Mouse (Mus musculus) hindbrain, embryonic 11.5 days (tissue): ENCODE results near the gene Dusp11. TPM values are rescaled to one million over a fixed set of nuclear protein-coding genes. Genes with fewer than 3 reads are reported as not detected.
"Not testable (repeated sequence)": the region's sequence is repeated elsewhere in the genome, so short reads cannot be mapped to it uniquely, and the experiment has no call there.

Source experiments
- ATAC-seq: fragments of 200-750 bp; cut with Nextera tagmentation; 2 replicates; pipeline ENCODE4 v1.8.0; 2017; ENCODE audit warnings: mild to moderate bottlenecking, moderate TSS enrichment, moderate library complexity; ENCODE audit not compliant: low FRiP score
- DNase-seq: peaks from one replicate; pipeline ENCODE4 v3.0.0-alpha.2; 2015; ENCODE audit warnings: low spot score
- H3K27ac ChIP-seq: fragments of 300-500 bp; sonication (generic); 2 replicates; pipeline ENCODE4 v1.5.1; 2014; ENCODE audit warnings: mild to moderate bottlenecking, low read depth, low read length
- H3K27me3 ChIP-seq: fragments of 300-500 bp; sonication (generic); 2 replicates; pipeline ENCODE4 v1.6.1; 2014; ENCODE audit warnings: mild to moderate bottlenecking, low read length, moderate library complexity, mixed read lengths; ENCODE audit not compliant: control insufficient read depth, insufficient read depth
- H3K36me3 ChIP-seq: fragments of 300-500 bp; sonication (generic); 2 replicates; pipeline ENCODE4 v1.6.1; 2014; ENCODE audit warnings: mild to moderate bottlenecking, low read length, moderate library complexity, mixed read lengths; ENCODE audit not compliant: control insufficient read depth, insufficient read depth
- H3K4me1 ChIP-seq: fragments of 300-500 bp; sonication (generic); replicated peaks from 2 replicates; pipeline ENCODE4 v1.6.1; 2014; ENCODE audit warnings: low read length, mixed read lengths; ENCODE audit not compliant: control insufficient read depth, insufficient read depth
- H3K4me2 ChIP-seq: fragments of 300-500 bp; sonication (generic); replicated peaks from 2 replicates; pipeline ENCODE4 v1.6.1; 2014; ENCODE audit warnings: mild to moderate bottlenecking, low read depth, low read length
- H3K4me3 ChIP-seq: fragments of 300-500 bp; sonication (generic); 2 replicates; pipeline ENCODE4 v1.5.1; 2014; ENCODE audit warnings: low read depth, low read length
- H3K9ac ChIP-seq: fragments of 300-500 bp; sonication (generic); 2 replicates; pipeline ENCODE4 v1.6.1; 2014; ENCODE audit warnings: low read depth, low read length
- H3K9me3 ChIP-seq: fragments of 300-500 bp; sonication (generic); 2 replicates; pipeline ENCODE4 v1.6.1; 2016; ENCODE audit warnings: low read length; ENCODE audit not compliant: control insufficient read depth
- WGBS: fragments of 180-500 bp; shearing (Covaris S2); extraction: QIAGEN DNeasy Blood & Tissue Kit; methylation state at CpG from one replicate; pipeline ENCODE4 v1.1.7; 2014; 5-methylcytosine and 5-hydroxymethylcytosine counted together
- polyA plus RNA-seq: library from polyadenylated mRNA; unstranded; fragments of >200 nt; fragmentation: Nextera tagmentation; extraction: Ambion mirVana; gene quantifications from 2 replicates; pipeline ENCODE4 v1.2.1, GENCODE M21; 2014

Gene Dusp11
- polyA plus RNA-seq, 1 experiment from 2014 or later = 54.3 TPM

DNA sequence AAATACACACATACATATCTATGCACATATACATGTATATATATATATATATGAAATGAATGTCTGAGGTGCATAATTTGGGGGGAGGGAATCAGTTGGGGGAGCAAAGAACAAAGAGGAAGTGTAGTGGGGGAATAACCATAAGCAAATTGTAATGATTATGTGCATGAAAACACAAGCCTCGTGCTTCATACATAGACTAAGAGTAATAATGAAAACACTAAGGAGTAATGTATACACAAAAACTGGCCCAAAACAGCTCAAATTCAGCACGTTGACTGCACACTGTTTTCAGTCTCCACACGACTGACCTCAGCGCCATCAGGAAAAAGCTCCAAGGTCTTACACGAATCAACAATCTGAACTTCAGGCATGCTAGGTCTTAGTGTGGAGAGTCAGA, 14.8 kb upstream of the Dusp11 start:
- ATAC-seq = no peak
- Histone ChIP-seq H3K4me3 (no peak overlapping the region), H3K4me2 (no peak overlapping the region), H3K9ac (no peak overlapping the region), H3K36me3 (no peaks in the 10 kb centered on the region), H3K4me1 (no peaks in the 10 kb centered on the region), H3K27ac (no peak overlapping the region), H3K27me3 (no peaks in the 10 kb centered on the region), H3K9me3 (no peaks in the 10 kb centered on the region)
- DNase-seq = no peak
- 93% methylated on average over 5 of the region's 5 CpGs for WGBS

DNA sequence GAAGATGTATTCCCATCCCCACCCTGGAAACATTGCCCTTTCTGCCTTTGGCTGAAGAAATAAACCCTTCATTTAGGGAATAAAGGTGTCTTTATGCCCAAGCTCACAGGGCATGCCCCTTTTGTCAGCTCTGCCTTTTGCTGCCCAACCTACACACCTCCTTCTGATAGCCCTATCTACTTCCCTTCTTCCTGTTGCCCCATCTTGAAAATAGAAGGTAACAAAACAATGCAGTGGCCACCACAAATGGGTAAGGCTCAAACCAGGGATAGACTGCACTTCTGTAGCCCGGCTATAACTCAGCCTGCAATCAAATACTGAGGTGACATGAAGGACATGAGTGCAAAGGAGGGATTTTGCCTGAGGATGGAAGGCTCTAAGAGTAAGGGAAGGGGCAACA, 14.3 kb upstream of the Dusp11 start:
- Histone ChIP-seq H3K9me3 (no peaks in the 10 kb centered on the region), H3K4me1 (no peaks in the 10 kb centered on the region), H3K9ac (no peak overlapping the region), H3K27ac (no peak overlapping the region), H3K4me2 (no peak overlapping the region), H3K4me3 (no peak overlapping the region), H3K36me3 (no peaks in the 10 kb centered on the region), H3K27me3 (no peaks in the 10 kb centered on the region)
- DNase-seq (no peak), ATAC-seq (no peak)
- 83% methylated on average over 1 of the region's 1 CpGs for WGBS

DNA sequence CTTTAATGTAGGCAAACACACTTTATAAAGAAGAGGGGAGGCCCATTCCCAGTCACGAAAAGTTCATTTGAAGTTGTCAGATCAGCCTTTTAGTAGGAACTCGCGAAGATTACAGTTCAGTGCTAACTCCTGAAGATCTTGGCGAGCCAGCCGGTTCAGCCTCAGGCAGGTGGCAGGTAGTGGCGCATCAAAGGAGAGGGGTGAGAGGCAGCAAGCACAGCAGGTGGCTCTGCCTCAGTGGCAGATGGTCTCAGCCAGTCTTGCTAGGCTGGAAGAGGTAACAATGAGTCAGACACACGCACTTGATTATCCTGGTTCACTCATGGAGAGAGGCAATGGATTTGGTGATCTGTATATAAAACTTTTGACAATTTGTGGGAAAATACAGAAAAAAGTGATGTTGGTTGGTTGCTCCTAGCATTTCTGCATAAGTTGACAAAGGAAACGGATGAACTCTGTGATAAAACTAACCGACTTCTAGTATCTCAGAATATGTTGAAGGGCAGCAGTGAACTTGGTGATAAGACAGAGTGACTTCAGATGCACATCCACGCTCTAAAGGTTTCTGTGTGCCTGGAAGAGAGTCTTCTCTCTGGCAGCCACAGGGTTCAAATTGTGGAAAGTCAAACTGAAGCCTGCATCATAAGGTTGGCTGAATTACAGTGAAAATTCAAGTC, 13.6 kb upstream of the Dusp11 start:
- Histone ChIP-seq H3K9ac (no peak overlapping the region), H3K27me3 (no peaks in the 10 kb centered on the region), H3K9me3 (no peaks in the 10 kb centered on the region), H3K27ac (no peak overlapping the region), H3K4me1 (no peaks in the 10 kb centered on the region), H3K36me3 (no peaks in the 10 kb centered on the region), H3K4me3 (no peak overlapping the region), H3K4me2 (no peak overlapping the region)
- DNase-seq = no peak
- ATAC-seq = no peak
- 60% methylated on average over 10 of the region's 10 CpGs for WGBS

DNA sequence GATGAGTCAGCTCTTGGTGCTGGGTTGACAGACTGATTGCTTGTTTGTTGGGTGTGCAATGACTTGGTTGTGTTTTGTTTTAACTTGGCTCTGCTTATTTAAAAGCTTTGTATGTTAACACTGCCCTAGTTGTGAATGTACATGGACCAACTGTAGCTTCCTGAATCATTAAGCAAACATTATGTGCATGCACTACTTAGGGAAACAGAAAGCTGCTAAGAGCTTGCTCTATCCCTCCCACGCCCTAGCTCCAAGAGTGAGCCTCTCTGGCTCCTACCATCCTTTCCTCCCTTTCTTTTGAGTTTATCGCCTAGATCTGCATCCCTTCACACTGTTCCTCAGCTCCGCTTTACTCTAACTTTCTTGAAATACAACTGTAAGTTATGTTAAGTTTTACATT, 11.9 kb upstream of the Dusp11 start:
- H3K9ac ChIP-seq = no peak overlapping the region
- WGBS = 91% methylated on average over 3 of the region's 3 CpGs
- H3K4me2 ChIP-seq = no peak overlapping the region
- DNase-seq (no peak), ATAC-seq (no peak)
- no peak overlapping the region for H3K27ac ChIP-seq
- H3K36me3 ChIP-seq = no peaks in the 10 kb centered on the region
- H3K4me1 ChIP-seq = no peaks in the 10 kb centered on the region
- H3K27me3 ChIP-seq = no peaks in the 10 kb centered on the region
- H3K4me3 ChIP-seq = no peak overlapping the region
- H3K9me3 ChIP-seq = no peaks in the 10 kb centered on the region

DNA sequence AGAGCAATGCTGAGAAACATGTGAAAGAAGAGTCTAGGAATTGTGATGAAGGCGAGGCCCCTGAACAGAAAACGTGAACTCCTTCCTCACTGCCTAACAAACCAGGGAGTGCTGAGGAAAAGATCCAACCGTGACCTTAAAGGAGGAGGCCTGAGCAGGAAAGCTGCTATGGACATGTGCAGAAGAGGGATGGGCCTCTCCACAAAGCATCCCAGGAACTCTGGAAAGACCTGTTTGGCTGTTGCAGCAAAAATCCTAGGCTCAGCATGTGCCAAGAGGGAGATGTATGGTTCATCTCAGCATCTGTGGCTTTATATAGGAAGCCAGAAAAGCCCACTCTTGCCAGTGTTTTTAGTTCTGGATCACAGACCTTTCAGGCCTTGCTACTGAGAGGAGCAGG, 11.2 kb upstream of the Dusp11 start:
- no peak overlapping the region for H3K9ac ChIP-seq
- no peaks in the 10 kb centered on the region for H3K9me3 ChIP-seq
- no peak overlapping the region for H3K27ac ChIP-seq
- no peaks in the 10 kb centered on the region for H3K27me3 ChIP-seq
- 85% methylated on average over 3 of the region's 3 CpGs for WGBS
- H3K36me3 ChIP-seq = no peaks in the 10 kb centered on the region
- H3K4me2 ChIP-seq = no peak overlapping the region
- ATAC-seq (no peak), DNase-seq (no peak)
- no peaks in the 10 kb centered on the region for H3K4me1 ChIP-seq
- H3K4me3 ChIP-seq = no peak overlapping the region

DNA sequence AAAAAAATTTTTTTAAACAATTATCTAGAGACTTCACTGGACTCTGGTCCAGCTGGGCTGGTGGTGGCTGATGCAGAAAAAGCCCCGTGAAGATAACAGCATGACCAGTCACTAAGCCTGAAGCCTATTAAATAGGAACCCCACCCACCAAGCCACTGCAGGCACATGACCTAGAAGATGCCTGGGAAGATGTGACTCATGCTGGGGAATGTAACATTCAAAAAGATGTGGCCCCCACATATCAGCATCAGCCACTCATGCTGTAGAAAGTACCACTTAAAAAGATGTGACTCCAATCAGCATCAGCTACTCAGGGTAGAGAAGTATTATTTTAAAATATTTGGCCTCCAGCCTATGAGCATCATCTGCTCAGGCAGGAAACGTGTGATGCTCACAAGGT, 8.4 kb upstream of the Dusp11 start:
- Histone ChIP-seq H3K27me3 (no peaks in the 10 kb centered on the region), H3K27ac (no peak overlapping the region), H3K36me3 (no peaks in the 10 kb centered on the region), H3K4me2 (no peak overlapping the region), H3K9ac (no peak overlapping the region), H3K4me1 (no peaks in the 10 kb centered on the region), H3K9me3 (no peaks in the 10 kb centered on the region), H3K4me3 (no peak overlapping the region)
- no peak for ATAC-seq
- no peak for DNase-seq
- 75% methylated on average over 2 of the region's 2 CpGs for WGBS

DNA sequence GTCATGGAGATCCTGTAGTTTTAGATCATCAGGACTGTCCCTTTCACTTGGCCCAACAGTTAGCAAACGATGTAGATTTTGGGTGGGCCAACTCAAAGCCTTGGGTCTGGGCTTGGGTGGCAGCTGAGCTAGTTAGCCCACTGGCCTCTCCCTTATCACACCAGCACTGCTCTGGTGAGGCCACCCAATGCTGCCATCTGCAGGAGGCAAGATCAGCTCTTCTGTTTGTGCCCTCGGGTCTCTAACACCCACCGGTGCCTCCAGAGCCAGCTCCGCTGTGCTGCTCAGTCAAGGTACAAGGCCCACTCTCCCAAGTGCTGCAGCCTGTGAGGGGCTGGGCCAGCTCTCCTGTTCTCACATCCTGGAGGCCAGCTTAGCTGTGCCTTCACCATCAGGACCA, 5.2 kb upstream of the Dusp11 start:
- H3K9ac ChIP-seq = no peak overlapping the region
- 85% methylated on average over 4 of the region's 4 CpGs for WGBS

DNA sequence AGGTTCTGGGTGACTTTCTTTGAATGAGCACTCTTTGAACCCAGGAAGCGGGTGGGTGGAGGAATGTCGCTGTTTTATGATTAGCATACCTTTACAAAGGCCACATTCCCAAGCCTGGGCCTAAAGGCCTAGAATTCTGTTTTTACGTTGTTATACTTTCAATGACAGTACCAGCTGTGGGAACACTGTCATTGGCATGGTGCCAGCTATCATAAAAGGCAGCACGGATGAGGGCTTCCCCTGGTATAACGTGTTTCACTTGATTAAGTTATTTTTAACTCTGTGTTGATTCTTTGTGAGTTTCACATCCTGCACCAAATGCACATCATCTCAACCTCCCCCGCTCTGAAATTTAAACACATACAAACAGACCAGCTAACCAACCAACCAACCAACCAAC, 4.6 kb upstream of the Dusp11 start:
- not testable (repeated sequence) for ATAC-seq, H3K4me2 ChIP-seq, H3K27me3 ChIP-seq, H3K27ac ChIP-seq, H3K36me3 ChIP-seq, DNase-seq, H3K9ac ChIP-seq, H3K4me3 ChIP-seq, H3K4me1 ChIP-seq, H3K9me3 ChIP-seq
- WGBS = 48% methylated on average over 4 of the region's 6 CpGs

More for the DNA sequence above, 5.2 kb upstream of the Dusp11 start:
- H3K27me3 ChIP-seq = no peaks in the 10 kb centered on the region
- DNase-seq (no peak), ATAC-seq (no peak)
- no peaks in the 10 kb centered on the region for H3K36me3 ChIP-seq
- no peak overlapping the region for H3K4me2 ChIP-seq
- no peak overlapping the region for H3K27ac ChIP-seq
- H3K4me1 ChIP-seq = no peaks in the 10 kb centered on the region
- H3K4me3 ChIP-seq = no peak overlapping the region
- no peaks in the 10 kb centered on the region for H3K9me3 ChIP-seq

DNA sequence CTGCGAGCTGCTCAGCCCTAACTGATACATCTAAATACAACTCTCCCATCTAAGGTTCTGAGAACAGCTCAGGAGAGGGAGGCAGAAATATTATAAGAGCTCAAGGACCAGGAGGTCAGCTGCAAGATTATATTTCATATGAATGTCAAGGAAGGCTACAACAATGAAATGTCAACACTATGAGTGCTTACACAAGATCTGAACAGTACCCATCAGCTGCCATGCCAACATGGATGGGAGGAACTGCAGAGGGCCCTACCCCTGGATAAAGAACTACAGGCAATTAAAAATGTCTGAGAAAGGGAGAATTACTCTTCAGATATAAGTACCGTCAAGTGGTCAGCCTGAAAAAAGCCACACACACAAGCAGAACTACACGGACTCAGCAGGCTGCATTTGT, 3.9 kb downstream of the Dusp11 start:
- Histone ChIP-seq H3K9me3 (no peaks in the 10 kb centered on the region), H3K27me3 (no peaks in the 10 kb centered on the region), H3K9ac (no peak overlapping the region), H3K4me1 (no peaks in the 10 kb centered on the region), H3K27ac (no peak overlapping the region), H3K4me2 (no peak overlapping the region), H3K4me3 (no peak overlapping the region), H3K36me3 (peaks cover 12% of the 10 kb centered on the region; the same call in 1 of the 2 replicates)
- ATAC-seq (no peak), DNase-seq (no peak)
- WGBS = 95% methylated on average over 3 of the region's 3 CpGs
